Mouse (Mus musculus): ENCODE measurements at regions not wholly inside any gene's neighbourhood (a gene's known extent, or its start where the extent isn't known, plus 50 kb on each side); places are given as distances from the start of the nearest gene placed in this dataset.

DNA sequence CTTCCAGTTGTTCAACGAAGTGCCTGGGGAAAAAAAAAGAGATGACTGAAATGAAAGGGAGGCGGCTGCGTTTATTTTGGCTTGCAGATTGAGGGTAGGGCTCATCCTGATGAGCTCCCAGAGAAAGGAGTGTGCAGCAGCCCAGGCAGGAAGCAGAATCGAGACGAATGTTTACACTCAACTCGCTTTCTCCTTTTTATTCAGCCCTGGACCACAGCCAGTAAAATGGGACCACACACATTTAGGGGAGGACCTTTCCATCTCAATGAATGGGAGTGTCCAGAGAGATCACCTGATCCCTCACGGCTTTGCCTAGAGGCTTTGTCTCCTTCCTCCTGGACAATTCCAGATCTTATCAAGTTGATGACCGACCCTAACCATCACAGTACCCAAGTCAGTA lies 198.8 kb upstream of the Srrm4 start:
- Histone ChIP-seq H3K4me1 (ENCODE audit: insufficient read depth, low read depth, low read length) (no peaks in the 10 kb centered on the region), H3K36me3 (replicated peaks) (no peaks in the 10 kb centered on the region), H3K27me3 (ENCODE audit: insufficient read depth, low read length) (no peaks in the 10 kb centered on the region), H3K4me3 (ENCODE audit: low read depth, low read length) (no peak overlapping the region), H3K9me3 (replicated peaks) (peaks cover 77% of the 10 kb centered on the region)
- TF ChIP-seq GATA2 (IDR thresholded peaks at IDR 0.05; ENCODE audit: borderline replicate concordance, low read depth, low read length): no peak
- TF ChIP-seq POLR2AphosphoS5 (IDR thresholded peaks at IDR 0.05; ENCODE audit: insufficient replicate concordance, low read depth, low read length): no peak
- no peak for TF ChIP-seq TAL1 (conservative IDR thresholded peaks at IDR 0.05; ENCODE audit: low read depth, low read length)
- no peak for TF ChIP-seq CTCF (IDR thresholded peaks at IDR 0.05; ENCODE audit: low read depth, low read length)
- TF ChIP-seq GATA1 (IDR thresholded peaks at IDR 0.05; ENCODE audit: borderline replicate concordance, low read length): no peak
- ATAC-seq (ENCODE audit: extremely low read depth, insufficient number of reproducible peaks, low FRiP score, poor library complexity, severe bottlenecking): no peak
- DNase-seq (ENCODE audit: low spot score): no peak

DNA sequence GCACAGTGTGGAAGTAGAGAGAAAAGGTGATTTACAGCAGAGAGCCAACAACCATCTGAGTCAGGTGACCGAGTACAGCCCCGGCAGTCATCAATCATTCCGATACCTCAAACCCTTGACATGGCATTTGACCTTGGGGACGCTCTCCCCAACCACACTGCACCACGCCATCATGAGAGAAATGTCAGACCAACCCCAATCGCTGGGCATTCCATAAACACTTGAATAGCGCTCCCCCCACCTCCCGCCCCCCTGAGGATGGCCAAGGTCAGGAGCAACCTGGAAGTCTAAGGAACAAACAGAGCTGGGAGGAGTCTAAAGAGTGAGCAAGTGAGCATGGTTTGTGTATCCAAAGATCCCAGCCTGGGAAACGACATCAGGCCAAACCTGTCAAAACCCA lies 198.2 kb upstream of the Srrm4 start:
- no peaks in the 10 kb centered on the region for H3K4me1 ChIP-seq (ENCODE audit: insufficient read depth, low read depth, low read length)
- no peak for DNase-seq (ENCODE audit: low spot score)
- peaks cover 79% of the 10 kb centered on the region for H3K9me3 ChIP-seq (replicated peaks)
- TF ChIP-seq GATA1 (IDR thresholded peaks at IDR 0.05; ENCODE audit: borderline replicate concordance, low read length) (no peak), CTCF (IDR thresholded peaks at IDR 0.05; ENCODE audit: low read depth, low read length) (no peak), TAL1 (conservative IDR thresholded peaks at IDR 0.05; ENCODE audit: low read depth, low read length) (no peak), GATA2 (IDR thresholded peaks at IDR 0.05; ENCODE audit: borderline replicate concordance, low read depth, low read length) (no peak), POLR2AphosphoS5 (IDR thresholded peaks at IDR 0.05; ENCODE audit: insufficient replicate concordance, low read depth, low read length) (no peak)
- no peak overlapping the region for H3K4me3 ChIP-seq (ENCODE audit: low read depth, low read length)
- H3K27me3 ChIP-seq (ENCODE audit: insufficient read depth, low read length): no peaks in the 10 kb centered on the region
- ATAC-seq (ENCODE audit: extremely low read depth, insufficient number of reproducible peaks, low FRiP score, poor library complexity, severe bottlenecking): no peak
- no peaks in the 10 kb centered on the region for H3K36me3 ChIP-seq (replicated peaks)

DNA sequence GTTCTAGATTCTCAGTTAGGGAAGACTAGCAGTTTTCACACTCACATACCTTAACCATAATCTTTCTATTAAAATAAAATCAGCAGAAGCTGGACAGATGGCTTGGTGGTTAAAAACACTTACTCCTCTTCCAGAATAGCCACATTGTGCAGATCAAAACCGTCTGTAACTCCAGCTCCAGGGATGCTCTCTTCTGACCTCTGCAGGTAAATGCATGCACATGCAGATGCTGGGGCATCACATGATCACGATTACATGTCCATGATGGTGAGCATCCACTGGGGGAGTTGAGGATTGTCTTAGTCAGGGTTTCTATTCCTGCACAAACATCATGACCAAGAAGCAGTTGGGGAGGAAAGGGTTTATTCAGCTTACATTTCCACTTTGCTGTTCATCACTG lies 184.8 kb upstream of the Srrm4 start:
- TF ChIP-seq GATA2 (IDR thresholded peaks at IDR 0.05; ENCODE audit: borderline replicate concordance, low read depth, low read length) (no peak), TAL1 (conservative IDR thresholded peaks at IDR 0.05; ENCODE audit: low read depth, low read length) (no peak), POLR2AphosphoS5 (IDR thresholded peaks at IDR 0.05; ENCODE audit: insufficient replicate concordance, low read depth, low read length) (no peak), CTCF (IDR thresholded peaks at IDR 0.05; ENCODE audit: low read depth, low read length) (no peak), GATA1 (IDR thresholded peaks at IDR 0.05; ENCODE audit: borderline replicate concordance, low read length) (no peak)
- no peaks in the 10 kb centered on the region for H3K4me1 ChIP-seq (ENCODE audit: insufficient read depth, low read depth, low read length)
- no peak overlapping the region for H3K4me3 ChIP-seq (ENCODE audit: low read depth, low read length)
- no peaks in the 10 kb centered on the region for H3K27me3 ChIP-seq (ENCODE audit: insufficient read depth, low read length)
- H3K36me3 ChIP-seq (replicated peaks): no peaks in the 10 kb centered on the region
- no peak for ATAC-seq (ENCODE audit: extremely low read depth, insufficient number of reproducible peaks, low FRiP score, poor library complexity, severe bottlenecking)
- H3K9me3 ChIP-seq (replicated peaks): peaks cover 43% of the 10 kb centered on the region
- DNase-seq (ENCODE audit: low spot score): no peak

DNA sequence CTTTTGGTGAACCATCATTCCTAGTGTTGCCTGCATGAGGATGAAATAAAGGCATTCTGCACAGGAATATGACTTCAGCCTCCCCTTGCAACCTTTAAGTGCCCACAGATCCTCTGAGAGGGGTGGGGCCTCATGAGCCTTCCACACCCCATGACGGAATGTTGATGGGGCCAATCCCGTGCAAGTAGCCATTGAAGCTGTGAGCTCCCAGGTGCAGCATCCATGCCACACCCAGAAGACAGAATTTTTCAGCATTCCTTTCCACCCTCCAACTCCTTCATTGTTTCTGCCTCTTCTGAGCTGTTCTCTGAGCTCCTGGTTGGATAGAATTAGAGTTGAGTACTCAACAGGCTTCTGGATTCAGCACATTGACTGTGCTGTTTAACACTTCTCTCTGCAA lies 174.6 kb upstream of the Srrm4 start:
- TF ChIP-seq GATA2 (IDR thresholded peaks at IDR 0.05; ENCODE audit: borderline replicate concordance, low read depth, low read length) (no peak), POLR2AphosphoS5 (IDR thresholded peaks at IDR 0.05; ENCODE audit: insufficient replicate concordance, low read depth, low read length) (no peak), TAL1 (conservative IDR thresholded peaks at IDR 0.05; ENCODE audit: low read depth, low read length) (no peak), CTCF (IDR thresholded peaks at IDR 0.05; ENCODE audit: low read depth, low read length) (no peak), GATA1 (IDR thresholded peaks at IDR 0.05; ENCODE audit: borderline replicate concordance, low read length) (no peak)
- no peaks in the 10 kb centered on the region for H3K4me1 ChIP-seq (ENCODE audit: insufficient read depth, low read depth, low read length)
- ATAC-seq (ENCODE audit: extremely low read depth, insufficient number of reproducible peaks, low FRiP score, poor library complexity, severe bottlenecking) (no peak), DNase-seq (ENCODE audit: low spot score) (no peak)
- H3K4me3 ChIP-seq (ENCODE audit: low read depth, low read length): no peak overlapping the region
- H3K36me3 ChIP-seq (replicated peaks): no peaks in the 10 kb centered on the region
- no peaks in the 10 kb centered on the region for H3K27me3 ChIP-seq (ENCODE audit: insufficient read depth, low read length)
- peaks cover 38% of the 10 kb centered on the region for H3K9me3 ChIP-seq (replicated peaks)

DNA sequence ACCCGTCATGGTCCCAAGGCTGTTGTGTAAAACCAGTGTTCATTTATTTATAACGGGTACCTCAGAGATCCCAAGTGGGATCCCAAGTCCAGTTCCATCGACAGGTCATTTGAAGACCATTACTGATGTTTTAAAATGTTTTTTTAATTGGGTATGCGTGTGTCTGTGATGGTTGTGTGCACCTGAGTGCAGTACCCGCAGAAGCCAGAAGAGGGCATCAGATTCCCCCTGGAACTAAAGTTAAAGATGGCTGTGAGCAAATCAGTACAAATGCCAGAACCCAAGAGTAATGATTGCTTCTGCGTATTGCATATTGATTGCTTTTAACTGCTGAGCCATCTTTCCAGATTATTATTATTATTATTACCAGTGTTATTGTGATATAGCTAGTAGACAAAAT lies 169.7 kb upstream of the Srrm4 start:
- TF ChIP-seq POLR2AphosphoS5 (IDR thresholded peaks at IDR 0.05; ENCODE audit: insufficient replicate concordance, low read depth, low read length) (no peak), TAL1 (conservative IDR thresholded peaks at IDR 0.05; ENCODE audit: low read depth, low read length) (no peak), GATA2 (IDR thresholded peaks at IDR 0.05; ENCODE audit: borderline replicate concordance, low read depth, low read length) (no peak), CTCF (IDR thresholded peaks at IDR 0.05; ENCODE audit: low read depth, low read length) (no peak), GATA1 (IDR thresholded peaks at IDR 0.05; ENCODE audit: borderline replicate concordance, low read length) (no peak)
- DNase-seq (ENCODE audit: low spot score) (no peak), ATAC-seq (ENCODE audit: extremely low read depth, insufficient number of reproducible peaks, low FRiP score, poor library complexity, severe bottlenecking) (no peak)
- Histone ChIP-seq H3K27me3 (ENCODE audit: insufficient read depth, low read length) (no peaks in the 10 kb centered on the region), H3K9me3 (replicated peaks) (peaks cover 52% of the 10 kb centered on the region), H3K4me3 (ENCODE audit: low read depth, low read length) (no peak overlapping the region), H3K4me1 (ENCODE audit: insufficient read depth, low read depth, low read length) (no peaks in the 10 kb centered on the region), H3K36me3 (replicated peaks) (no peaks in the 10 kb centered on the region)

DNA sequence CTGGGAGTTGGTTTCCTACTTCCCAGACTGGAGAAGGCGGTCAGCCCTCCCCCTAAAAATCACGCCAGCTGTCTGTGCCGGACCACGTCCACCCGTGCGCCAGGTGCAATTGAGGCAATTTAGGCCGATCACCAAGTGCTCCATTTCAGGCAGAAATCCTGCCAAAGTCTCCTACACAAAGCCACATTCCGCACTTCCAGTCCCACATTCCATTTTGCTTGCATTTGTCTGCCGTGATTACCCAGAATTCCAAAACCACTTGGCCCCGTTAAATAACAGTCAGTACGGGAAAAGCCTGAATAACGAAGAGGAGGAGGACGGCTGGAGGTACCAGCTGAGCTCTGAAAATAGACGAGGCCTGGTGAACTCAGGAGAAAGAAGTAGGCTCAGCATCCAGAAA lies 167.1 kb upstream of the Srrm4 start:
- Histone ChIP-seq H3K4me1 (ENCODE audit: insufficient read depth, low read depth, low read length) (no peaks in the 10 kb centered on the region), H3K36me3 (replicated peaks) (no peaks in the 10 kb centered on the region), H3K4me3 (ENCODE audit: low read depth, low read length) (no peak overlapping the region), H3K9me3 (replicated peaks) (peaks cover 60% of the 10 kb centered on the region), H3K27me3 (ENCODE audit: insufficient read depth, low read length) (no peaks in the 10 kb centered on the region)
- DNase-seq (ENCODE audit: low spot score) (no peak), ATAC-seq (ENCODE audit: extremely low read depth, insufficient number of reproducible peaks, low FRiP score, poor library complexity, severe bottlenecking) (no peak)
- TF ChIP-seq GATA2 (IDR thresholded peaks at IDR 0.05; ENCODE audit: borderline replicate concordance, low read depth, low read length): no peak
- no peak for TF ChIP-seq CTCF (IDR thresholded peaks at IDR 0.05; ENCODE audit: low read depth, low read length)
- no peak for TF ChIP-seq GATA1 (IDR thresholded peaks at IDR 0.05; ENCODE audit: borderline replicate concordance, low read length)
- TF ChIP-seq TAL1 (conservative IDR thresholded peaks at IDR 0.05; ENCODE audit: low read depth, low read length): no peak
- no peak for TF ChIP-seq POLR2AphosphoS5 (IDR thresholded peaks at IDR 0.05; ENCODE audit: insufficient replicate concordance, low read depth, low read length)

Measured in G1E (cell line).